Mouse (Mus musculus) ES-CJ7 (cell line): ENCODE measurements around the gene Micu1.

Experiments used
- DNase-seq: peaks from one replicate; pipeline ENCODE4 v3.0.0; 2011; ENCODE audit warnings: low read depth, low spot score

Gene Micu1

GRCm38 (mm10) chr10:59880029-59880386 is 177.7 kb downstream of the Micu1 start:
- no peak for DNase-seq

- DNase-seq, result no peak
These were observed 178.6 kb downstream of the Micu1 start for GRCm38 (mm10) chr10:59880837-59881236.

- no peak for DNase-seq
These were observed 182.3 kb downstream of the Micu1 start for GRCm38 (mm10) chr10:59884327-59885173.

GRCm38 (mm10) chr10:59885174-59886080 is 183.2 kb downstream of the Micu1 start:
- DNase-seq, result no peak

GRCm38 (mm10) chr10:59886081-59886466 is 183.8 kb downstream of the Micu1 start:
- no peak for DNase-seq

GRCm38 (mm10) chr10:59887432-59887831 is 185.2 kb downstream of the Micu1 start:
- DNase-seq, result no peak

- no peak for DNase-seq
These were observed 187.1 kb downstream of the Micu1 start for GRCm38 (mm10) chr10:59889339-59889738.

- DNase-seq, result no peak
These were observed 187.9 kb downstream of the Micu1 start for GRCm38 (mm10) chr10:59889953-59890751.

- peak; percentile 72 for DNase-seq
These were observed 190.7 kb downstream of the Micu1 start for GRCm38 (mm10) chr10:59892977-59893376.

GRCm38 (mm10) chr10:59894251-59895160 is 192.2 kb downstream of the Micu1 start:
- DNase-seq, result peak; percentile 75

GRCm38 (mm10) chr10:59895460-59896186 is 193.3 kb downstream of the Micu1 start:
- DNase-seq, result no peak

- no peak for DNase-seq
These were observed 193.9 kb downstream of the Micu1 start for GRCm38 (mm10) chr10:59896211-59896610.

- DNase-seq, result peak; percentile 65
These were observed 194.6 kb downstream of the Micu1 start for GRCm38 (mm10) chr10:59896911-59897331.

- DNase-seq, result peak; percentile 90
These were observed 195.2 kb downstream of the Micu1 start for GRCm38 (mm10) chr10:59897511-59897910.

GRCm38 (mm10) chr10:59898180-59898778 is 196.0 kb downstream of the Micu1 start:
- no peak for DNase-seq

GRCm38 (mm10) chr10:59898935-59899334 is 196.7 kb downstream of the Micu1 start:
- DNase-seq, result no peak

- no peak for DNase-seq
These were observed 197.3 kb downstream of the Micu1 start for GRCm38 (mm10) chr10:59899341-59900173.

- no peak for DNase-seq
These were observed 197.8 kb downstream of the Micu1 start for GRCm38 (mm10) chr10:59900174-59900435.

GRCm38 (mm10) chr10:59900939-59901338 is 198.7 kb downstream of the Micu1 start:
- DNase-seq, result no peak
